9 mouse cellular contexts compared by ENCODE assay signal in the genomic region with DNA sequence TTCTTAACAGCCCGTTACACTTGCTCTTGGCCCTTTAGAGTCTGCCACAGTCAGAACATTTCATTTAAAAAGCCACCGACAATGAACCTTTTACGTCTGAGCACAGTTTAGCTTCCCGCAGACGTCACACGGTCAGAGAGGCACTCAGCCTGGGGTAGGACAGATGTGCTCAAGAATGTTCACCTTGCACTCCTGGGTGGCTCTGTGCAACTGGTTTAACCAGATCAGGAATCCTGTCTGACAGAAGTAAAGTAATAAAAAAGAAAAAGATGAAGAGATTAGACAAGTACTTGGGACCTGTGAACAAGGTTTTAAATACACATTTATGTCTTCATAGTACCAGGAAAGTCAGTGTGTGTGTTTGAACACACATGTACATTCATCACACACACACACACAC. TPM values are rescaled to one million over a fixed set of nuclear protein-coding genes. Genes with fewer than 3 reads are reported as not detected.
DNase-seq lines count a peak whose midpoint lies in the region; ATAC-seq and TF ChIP-seq lines count a peak whose summit lies in the region.
"Had no signal": no experiment of that assay in that cellular context is flagged by ENCODE, and none has a peak within 500 bp of the region (broad histone marks: within the 10 kb centered on the region; RNA-seq: fewer than 3 reads in every experiment).

No protein-coding gene starts in this region.

- no peaks in the 10 kb centered on the region for H3K4me1 ChIP-seq in lung, embryonic 14.5 days (ENCODE audit: insufficient read depth)
- H3K4me1 ChIP-seq in brown adipose tissue, adult 24 weeks (ENCODE audit: control insufficient read depth, insufficient read depth, insufficient read length, low read length) = 0 out of 2 replicates have a peak, but pooled peaks cover 2% of the 10 kb centered on the region
- H3K4me1 ChIP-seq in lung, postnatal 0 days (ENCODE audit: insufficient read depth, low read depth, low read length) = no peaks in the 10 kb centered on the region; the same call in 1 of the 2 replicates
- H3K4me1 ChIP-seq: liver, embryonic 12.5 days had no signal

- H3K4me3 ChIP-seq in lung, embryonic 14.5 days (ENCODE audit: low read depth, low read length) = no peak overlapping the region
- H3K4me3 ChIP-seq in brown adipose tissue, adult 24 weeks (ENCODE audit: insufficient read depth, low read depth, low read length) = peak overlapping the region; percentile 79; the same call in 1 of the 2 replicates
- H3K4me3 ChIP-seq in lung, postnatal 0 days (ENCODE audit: low read depth, low read length) = no peak overlapping the region

- no peak overlapping the region; the same call in 1 of the 2 replicates for H3K4me2 ChIP-seq in lung, embryonic 14.5 days
- no peak overlapping the region for H3K4me2 ChIP-seq in lung, postnatal 0 days (replicated peaks; ENCODE audit: low read depth, low read length)

- TF ChIP-seq CTCF in lung, embryonic 14.5 days (IDR thresholded peaks at IDR 0.05; ENCODE audit: low read depth) = no peak
- no peak for TF ChIP-seq CTCF in lung, postnatal 0 days (IDR thresholded peaks at IDR 0.05)

- H3K9me3 ChIP-seq in lung, embryonic 14.5 days (ENCODE audit: low read depth, low read length) = no peaks in the 10 kb centered on the region
- H3K9me3 ChIP-seq in lung, postnatal 0 days (ENCODE audit: low read length) = no peaks in the 10 kb centered on the region
- H3K9me3 ChIP-seq: liver, embryonic 12.5 days; midbrain, embryonic 15.5 days had no signal

- no peaks in the 10 kb centered on the region for H3K36me3 ChIP-seq in lung, embryonic 14.5 days (ENCODE audit: insufficient read depth)
- H3K36me3 ChIP-seq in lung, postnatal 0 days (ENCODE audit: insufficient read depth, low read length) = no peaks in the 10 kb centered on the region
- H3K36me3 ChIP-seq: liver, embryonic 12.5 days; midbrain, embryonic 15.5 days had no signal

- peak; percentile 75 for TF ChIP-seq EP300 in lung, postnatal 0 days (IDR thresholded peaks at IDR 0.05)

- DNase-seq in lung, embryonic 14.5 days = peak; percentile 69
- no peak for DNase-seq in lung, postnatal 14 days
- peak; percentile 40 for DNase-seq in fat pad, adult 2 months (ENCODE audit: extremely low read depth, low read depth, low spot score)
- DNase-seq in lung, postnatal 0 days (ENCODE audit: low spot score) = peak; percentile 88
- DNase-seq in ovary, postnatal 10 days (ENCODE audit: low spot score) = no peak
- no peak for DNase-seq in cerebellum, postnatal 14 days

- no peaks in the 10 kb centered on the region for H3K27me3 ChIP-seq in lung, embryonic 14.5 days (ENCODE audit: insufficient read depth, low read length)
- H3K27me3 ChIP-seq in lung, postnatal 0 days (replicated peaks; ENCODE audit: insufficient read depth, low read length) = no peaks in the 10 kb centered on the region

- no peak overlapping the region for H3K9ac ChIP-seq in lung, embryonic 14.5 days
- H3K9ac ChIP-seq in lung, postnatal 0 days (replicated peaks; ENCODE audit: low read depth) = no peak overlapping the region

- 48% methylated on average over 6 of the region's 6 CpGs for WGBS in lung, embryonic 14.5 days
- 52% methylated on average over 6 of the region's 6 CpGs for WGBS in lung, postnatal 0 days

- H3K27ac ChIP-seq in lung, embryonic 14.5 days (ENCODE audit: low read depth) = peak overlapping the region; percentile 91; the same call in 1 of the 2 replicates
- peak overlapping the region; percentile 76; the same call in 1 of the 2 replicates for H3K27ac ChIP-seq in brown adipose tissue, adult 24 weeks (replicated peaks; ENCODE audit: low read depth, low read length)
- H3K27ac ChIP-seq in lung, postnatal 0 days (ENCODE audit: low read length) = peak overlapping the region; percentile 95; the same call in 1 of the 2 replicates
- H3K27ac ChIP-seq: liver, embryonic 12.5 days; midbrain, embryonic 15.5 days had no signal

- peak; percentile 65 for ATAC-seq in lung, embryonic 14.5 days (ENCODE audit: insufficient read depth)
- ATAC-seq in lung, postnatal 0 days = peak; percentile 87

RNA-seq across cellular contexts. Expression of gene Mdfic, which starts 0.5 kb away (rescaled TPM):
- 11.7 and 12.4 TPM in 2 replicates for polyA plus RNA-seq in lung, embryonic 14.5 days (2014; fragmentation: Nextera tagmentation; extraction: Ambion mirVana)
- polyA plus RNA-seq in brown adipose tissue, adult 24 weeks (2012; ENCODE audit: insufficient read depth, insufficient read length, missing spikeins) = 29.4 and 29.9 TPM in 2 replicates
- polyA plus RNA-seq in lung, postnatal 0 days (2015; fragmentation: Nextera tagmentation; extraction: Ambion mirVana) = 9.1 and 12.0 TPM in 2 replicates

Comparison
In these comparisons a context has a peak if more than half of its experiments do, and no peak if none do; other contexts are left out.
1. DNase-seq: peak in lung, embryonic 14.5 days (single experiment), fat pad, adult 2 months (single experiment) and lung, postnatal 0 days (single experiment); none in lung, postnatal 14 days (single experiment), ovary, postnatal 10 days (single experiment) and cerebellum, postnatal 14 days (0 of 2).
2. Peak in every context shown above with its lines, with median percentiles within 50 percentile points of each other: H3K27ac ChIP-seq.